Mouse (Mus musculus) A20 (cell line): ENCODE results near the gene Dync2li1.

Experiments
- DNase-seq: peaks from one replicate; pipeline ENCODE4 v3.0.0-alpha.2; 2011; ENCODE audit warnings: low read depth, low spot score

The Dync2li1 gene

DNA sequence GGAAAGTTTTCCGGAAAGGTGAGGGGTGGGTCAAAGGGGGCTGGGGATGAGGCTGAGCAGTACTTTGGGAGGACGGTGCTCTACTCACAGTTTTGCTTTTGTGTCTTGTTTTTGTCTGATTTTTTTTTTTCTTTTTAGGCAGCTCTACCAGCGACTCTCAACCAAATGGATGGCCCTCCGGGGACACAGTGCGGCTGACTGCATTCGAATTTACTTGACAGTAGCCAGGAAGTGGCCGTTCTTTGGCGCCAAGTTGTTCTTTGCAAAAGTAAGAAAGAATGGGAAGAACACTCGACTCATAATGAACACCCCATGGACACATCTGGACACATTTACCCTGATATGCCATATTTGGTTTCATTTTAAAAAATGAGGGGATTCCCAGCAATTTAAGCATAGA, 14.8 kb upstream of the Dync2li1 start:
- no peak for DNase-seq

GRCm38 (mm10) chr17:84611971-84612370, 14.3 kb upstream of the Dync2li1 start:
- no peak for DNase-seq

- DNase-seq = no peak
Measured at GRCm38 (mm10) chr17:84615811-84616210, 10.5 kb upstream of the Dync2li1 start.

GRCm38 (mm10) chr17:84616526-84617074, 9.7 kb upstream of the Dync2li1 start:
- no peak for DNase-seq

GRCm38 (mm10) chr17:84617953-84618352, 8.3 kb upstream of the Dync2li1 start:
- peak; percentile 28 for DNase-seq

DNA sequence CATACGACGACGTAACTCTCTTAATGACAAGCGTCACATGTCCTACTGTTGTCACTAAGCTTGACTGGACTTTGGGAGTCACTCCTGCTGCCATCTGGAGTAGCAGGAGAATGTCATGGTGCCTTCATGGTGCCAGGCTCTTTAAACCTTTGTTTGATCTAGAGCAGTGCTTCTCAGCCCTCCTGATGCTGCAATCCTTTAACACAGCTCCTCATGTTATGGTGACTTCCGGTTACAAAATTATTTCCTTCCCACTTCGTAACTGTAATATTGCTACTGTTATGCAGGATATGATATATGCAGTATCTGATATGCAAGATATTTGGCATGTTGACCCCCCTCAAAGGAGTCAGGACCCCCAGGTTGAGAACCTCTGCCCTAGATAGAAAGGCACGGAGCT, 7.2 kb upstream of the Dync2li1 start:
- no peak for DNase-seq

- DNase-seq = no peak
Measured at GRCm38 (mm10) chr17:84620076-84620475, 6.2 kb upstream of the Dync2li1 start.

DNA sequence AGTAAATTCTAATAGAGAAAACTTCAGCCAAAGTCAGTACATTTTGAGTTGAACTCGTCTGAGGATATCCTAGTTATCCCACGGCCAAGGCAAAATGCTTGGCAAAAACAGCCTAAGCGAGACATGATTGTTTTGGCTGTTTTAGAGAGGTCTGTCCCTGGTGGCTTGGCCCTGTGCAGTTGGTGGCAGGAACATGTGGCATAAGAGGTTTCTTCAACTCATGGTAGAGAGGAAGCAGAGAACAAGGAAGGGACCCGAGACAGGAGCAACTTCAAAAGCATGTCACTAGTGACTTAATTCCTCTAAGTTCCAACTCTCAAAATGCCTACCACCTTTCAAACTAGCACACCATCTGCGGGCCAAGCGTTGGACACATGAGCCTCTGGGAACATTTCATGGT, 5.7 kb upstream of the Dync2li1 start:
- no peak for DNase-seq

- DNase-seq = no peak
Measured at GRCm38 (mm10) chr17:84621209-84621608, 5.1 kb upstream of the Dync2li1 start.

GRCm38 (mm10) chr17:84622028-84622427, 4.3 kb upstream of the Dync2li1 start:
- peak; percentile 19 for DNase-seq

- DNase-seq = no peak
Measured at GRCm38 (mm10) chr17:84622873-84623272, 3.4 kb upstream of the Dync2li1 start.

DNA sequence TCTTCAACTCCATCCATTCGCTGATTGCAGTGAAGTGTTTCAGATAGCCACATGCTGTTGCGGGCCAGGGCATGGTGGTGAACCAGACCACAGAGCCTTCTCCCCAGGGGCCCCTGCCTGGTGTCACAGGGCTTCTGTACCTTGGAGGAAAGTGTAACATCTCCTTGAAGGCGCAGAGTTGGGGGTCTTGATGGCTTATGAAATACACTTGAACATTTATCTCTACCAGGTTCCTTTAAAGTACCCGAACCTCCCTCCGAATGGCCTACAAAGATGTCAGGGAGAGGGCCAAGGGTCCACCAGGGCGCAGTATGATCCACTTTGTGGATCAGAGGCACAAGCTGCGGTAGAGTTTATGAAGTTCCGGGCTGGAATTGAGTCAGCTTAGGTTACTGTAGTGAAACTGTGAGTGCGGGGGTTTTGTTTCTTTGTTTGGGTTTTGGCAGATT, 585 bp downstream of the Dync2li1 start:
- DNase-seq = no peak

DNA sequence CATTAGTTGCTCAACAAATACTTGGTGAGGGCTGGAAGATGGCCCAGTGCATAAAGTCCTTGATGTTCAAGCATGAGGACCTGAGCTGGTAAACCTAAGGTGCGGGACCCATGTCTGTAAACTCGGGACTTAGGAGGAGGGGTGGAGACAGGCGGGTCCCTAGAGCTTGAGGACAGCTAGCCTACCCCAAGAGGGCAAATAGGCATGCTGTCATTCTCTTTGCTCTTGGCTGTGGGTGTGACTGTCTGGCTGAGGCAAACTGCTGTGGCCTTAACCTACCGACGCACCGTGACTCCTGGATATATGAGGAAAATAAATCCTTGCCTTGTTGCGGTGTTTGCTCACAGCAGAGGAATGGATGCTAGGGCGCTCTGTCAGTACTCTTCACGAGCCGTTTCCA, 1.4 kb downstream of the Dync2li1 start:
- no peak for DNase-seq

- DNase-seq = no peak
Measured at GRCm38 (mm10) chr17:84628611-84629010, 2.3 kb downstream of the Dync2li1 start.

GRCm38 (mm10) chr17:84631836-84632235, 5.5 kb downstream of the Dync2li1 start:
- no peak for DNase-seq

- no peak for DNase-seq
Measured at GRCm38 (mm10) chr17:84633443-84633842, 7.1 kb downstream of the Dync2li1 start.

- DNase-seq = no peak
Measured at GRCm38 (mm10) chr17:84636328-84636727, 10.0 kb downstream of the Dync2li1 start.

DNA sequence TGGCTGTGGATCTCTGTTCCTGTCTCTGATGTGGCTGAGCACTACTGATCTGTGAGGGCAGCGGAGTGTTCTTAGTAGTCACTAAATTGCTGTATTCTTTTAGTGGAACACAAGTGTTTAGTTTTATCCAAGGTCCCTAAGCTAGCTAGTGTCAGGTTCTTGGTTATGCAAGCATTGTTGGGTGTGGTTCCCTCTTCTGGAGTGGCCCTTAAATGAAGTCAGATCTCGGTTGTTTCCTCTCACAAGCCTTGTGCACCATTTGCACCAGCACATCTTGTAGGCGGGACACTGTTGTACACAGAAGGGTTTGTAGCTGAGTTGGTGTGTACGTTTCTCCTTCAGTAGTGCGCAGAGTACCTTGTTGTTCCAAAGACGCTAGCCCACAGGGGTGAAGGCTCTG, 11.7 kb downstream of the Dync2li1 start:
- no peak for DNase-seq

GRCm38 (mm10) chr17:84639796-84640378, 13.6 kb downstream of the Dync2li1 start:
- no peak for DNase-seq

DNA sequence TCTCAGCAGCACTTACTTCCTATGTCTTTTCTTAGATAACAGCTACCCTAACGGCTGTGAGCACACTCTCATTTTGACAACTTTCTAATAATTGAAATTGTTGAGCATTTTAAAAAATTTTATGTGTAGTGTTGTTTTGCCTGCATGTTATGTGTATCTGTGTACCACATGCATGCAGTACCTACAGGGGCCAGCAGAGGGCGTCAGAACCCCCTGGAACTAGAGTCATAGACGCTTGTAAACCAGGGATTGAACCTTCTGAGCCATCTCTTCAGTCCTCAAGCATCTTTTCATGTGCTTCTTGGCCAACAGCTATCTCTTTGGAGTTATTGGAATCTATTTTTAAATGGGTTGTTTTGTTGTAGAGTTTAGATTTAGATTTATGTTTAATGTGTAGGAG, 15.6 kb downstream of the Dync2li1 start:
- peak; percentile 58 for DNase-seq

GRCm38 (mm10) chr17:84642324-84642723, 16.0 kb downstream of the Dync2li1 start:
- no peak for DNase-seq

GRCm38 (mm10) chr17:84644292-84645050, 18.2 kb downstream of the Dync2li1 start:
- no peak for DNase-seq

GRCm38 (mm10) chr17:84645119-84645518, 18.8 kb downstream of the Dync2li1 start:
- no peak for DNase-seq
